Mouse (Mus musculus) heart, embryonic 14.5 days (tissue): ENCODE measurements around the gene Taco1. TPM values are rescaled to one million over a fixed set of nuclear protein-coding genes. Genes with fewer than 3 reads are reported as not detected.

Experiments used
- ATAC-seq: fragments of 200-750 bp; cut with Nextera tagmentation; 2 replicates; pipeline ENCODE4 v1.8.0; 2017; ENCODE audit warnings: low read depth, moderate TSS enrichment; ENCODE audit not compliant: insufficient number of reproducible peaks, insufficient read depth, low FRiP score
- H3K27ac ChIP-seq, 2 experiments: fragments of 200-500 bp in 1 of 2; fragments of 300-500 bp in 1 of 2; sonication (generic) in 1 of 2; replicated peaks in 1 of 2; 2 replicates each; pipeline ENCODE4 v1.5.1; 2012 to 2014; ENCODE audit warnings: low read depth in 2 of 2, low read length in 2 of 2, control low read depth in 1 of 2, mild to moderate bottlenecking in 1 of 2, mixed read lengths in 1 of 2; ENCODE audit not compliant: control insufficient read depth in 1 of 2, insufficient read depth in 1 of 2
- H3K27me3 ChIP-seq: fragments of 300-500 bp; sonication (generic); 2 replicates; pipeline ENCODE4 v1.6.1; 2014; ENCODE audit warnings: mild to moderate bottlenecking, low read length, control low read depth; ENCODE audit not compliant: control insufficient read depth, insufficient read depth
- H3K36me3 ChIP-seq: fragments of 300-500 bp; sonication (generic); 2 replicates; pipeline ENCODE4 v1.6.1; 2014; ENCODE audit warnings: mild to moderate bottlenecking, control low read depth, low read length, mixed read lengths; ENCODE audit not compliant: control insufficient read depth, insufficient read depth
- H3K4me1 ChIP-seq, 2 experiments: fragments of 200-500 bp in 1 of 2; fragments of 300-500 bp in 1 of 2; sonication (generic) in 1 of 2; 2 replicates each; pipeline ENCODE4 v1.6.1; 2012 to 2014; ENCODE audit warnings: low read length in 2 of 2, control low read depth in 1 of 2, mixed read lengths in 1 of 2; ENCODE audit not compliant: control insufficient read depth in 2 of 2, insufficient read depth in 2 of 2
- H3K4me2 ChIP-seq: fragments of 300-500 bp; sonication (generic); 2 replicates; pipeline ENCODE4 v1.6.1; 2014; ENCODE audit warnings: mild to moderate bottlenecking, low read length
- H3K4me3 ChIP-seq, 2 experiments: fragments of 200-500 bp in 1 of 2; fragments of 300-500 bp in 1 of 2; sonication (generic) in 1 of 2; 2 replicates each; pipeline ENCODE4 v1.5.1; 2012 to 2014; ENCODE audit warnings: low read length in 2 of 2, mild to moderate bottlenecking in 2 of 2, control low read depth in 1 of 2, low read depth in 1 of 2, moderate library complexity in 1 of 2; ENCODE audit not compliant: control insufficient read depth in 1 of 2, insufficient read depth in 1 of 2
- H3K9ac ChIP-seq: fragments of 300-500 bp; sonication (generic); 2 replicates; pipeline ENCODE4 v1.6.1; 2014; ENCODE audit warnings: mild to moderate bottlenecking, low read length
- H3K9me3 ChIP-seq: fragments of 300-500 bp; sonication (generic); 2 replicates; pipeline ENCODE4 v1.6.1; 2016; ENCODE audit warnings: low read length, control low read depth; ENCODE audit not compliant: control insufficient read depth
- WGBS: fragments of 180-500 bp; shearing (Covaris S2); extraction: QIAGEN DNeasy Blood & Tissue Kit; methylation state at CpG from one replicate; pipeline ENCODE4 v1.1.7; 2014; 5-methylcytosine and 5-hydroxymethylcytosine counted together
- polyA plus RNA-seq: library from polyadenylated mRNA; unstranded; fragments of >200 nt; fragmentation: Nextera tagmentation; extraction: Ambion mirVana; gene quantifications from 2 replicates; pipeline ENCODE4 v1.2.1, GENCODE M21; 2014

The Taco1 gene
- polyA plus RNA-seq, 1 experiment from 2014 or later = 9.7 TPM

DNA sequence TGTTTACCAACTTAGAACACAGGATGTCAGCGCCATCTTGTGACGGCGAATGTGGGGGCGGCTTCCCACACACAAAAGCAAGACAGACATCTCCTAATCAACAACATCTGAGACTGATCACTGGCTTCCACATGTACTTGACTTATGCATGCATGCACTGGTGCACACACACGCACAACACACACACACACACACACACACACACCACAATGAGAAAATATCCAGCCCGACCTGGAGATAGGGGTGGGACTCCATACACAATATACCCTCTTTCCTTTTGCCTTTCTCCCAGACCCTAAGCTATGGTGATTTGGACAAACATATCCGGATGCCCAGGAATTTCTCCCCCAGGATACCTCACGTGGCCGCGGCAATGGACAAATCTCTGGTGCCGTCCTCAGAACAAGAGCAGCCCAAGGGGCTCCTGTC is 32.4 kb upstream of the Taco1 start:
- WGBS = 40% methylated on average over 11 of the region's 11 CpGs
- ATAC-seq = no peak
- Histone ChIP-seq H3K36me3 (no peaks in the 10 kb centered on the region), H3K4me1 (peaks cover 6 to 15% of the 10 kb centered on the region in 2 experiments; a peak in 3 of 4 replicates), H3K9me3 (no peaks in the 10 kb centered on the region), H3K27me3 (no peaks in the 10 kb centered on the region), H3K27ac (peak overlapping the region; percentile 17 to 59), H3K4me3 (no peak overlapping the region), H3K9ac (peak overlapping the region; percentile 21; the same call in 1 of the 2 replicates), H3K4me2 (peak overlapping the region; percentile 52)

DNA sequence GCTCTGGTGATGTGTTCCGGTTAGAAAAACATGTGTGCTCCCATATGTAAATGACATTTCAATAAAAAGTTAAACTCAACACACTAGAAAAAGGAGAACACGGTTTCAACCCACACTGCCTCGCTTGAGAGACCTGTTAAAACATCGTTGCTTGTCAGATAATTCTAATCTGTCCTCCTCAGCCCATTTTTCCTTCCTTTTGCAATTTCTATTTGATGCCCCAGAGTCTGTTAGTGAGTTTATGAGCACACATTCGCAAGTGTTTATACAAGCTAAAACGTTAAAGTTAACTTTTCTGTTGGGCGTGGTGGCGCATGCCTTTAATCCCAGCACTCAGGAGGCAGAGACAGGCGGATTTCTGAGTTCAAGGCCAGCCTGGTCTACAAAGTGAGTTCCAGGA is 30.9 kb upstream of the Taco1 start:
- Histone ChIP-seq H3K9ac (no peak overlapping the region), H3K4me3 (no peak overlapping the region), H3K27ac (no peak overlapping the region), H3K9me3 (no peaks in the 10 kb centered on the region), H3K36me3 (peaks cover 3% of the 10 kb centered on the region; the same call in 1 of the 2 replicates), H3K4me2 (no peak overlapping the region), H3K4me1 (peaks cover 6 to 16% of the 10 kb centered on the region in 2 experiments; a peak in 3 of 4 replicates), H3K27me3 (no peaks in the 10 kb centered on the region)
- 80% methylated on average over 9 of the region's 9 CpGs for WGBS
- no peak for ATAC-seq

DNA sequence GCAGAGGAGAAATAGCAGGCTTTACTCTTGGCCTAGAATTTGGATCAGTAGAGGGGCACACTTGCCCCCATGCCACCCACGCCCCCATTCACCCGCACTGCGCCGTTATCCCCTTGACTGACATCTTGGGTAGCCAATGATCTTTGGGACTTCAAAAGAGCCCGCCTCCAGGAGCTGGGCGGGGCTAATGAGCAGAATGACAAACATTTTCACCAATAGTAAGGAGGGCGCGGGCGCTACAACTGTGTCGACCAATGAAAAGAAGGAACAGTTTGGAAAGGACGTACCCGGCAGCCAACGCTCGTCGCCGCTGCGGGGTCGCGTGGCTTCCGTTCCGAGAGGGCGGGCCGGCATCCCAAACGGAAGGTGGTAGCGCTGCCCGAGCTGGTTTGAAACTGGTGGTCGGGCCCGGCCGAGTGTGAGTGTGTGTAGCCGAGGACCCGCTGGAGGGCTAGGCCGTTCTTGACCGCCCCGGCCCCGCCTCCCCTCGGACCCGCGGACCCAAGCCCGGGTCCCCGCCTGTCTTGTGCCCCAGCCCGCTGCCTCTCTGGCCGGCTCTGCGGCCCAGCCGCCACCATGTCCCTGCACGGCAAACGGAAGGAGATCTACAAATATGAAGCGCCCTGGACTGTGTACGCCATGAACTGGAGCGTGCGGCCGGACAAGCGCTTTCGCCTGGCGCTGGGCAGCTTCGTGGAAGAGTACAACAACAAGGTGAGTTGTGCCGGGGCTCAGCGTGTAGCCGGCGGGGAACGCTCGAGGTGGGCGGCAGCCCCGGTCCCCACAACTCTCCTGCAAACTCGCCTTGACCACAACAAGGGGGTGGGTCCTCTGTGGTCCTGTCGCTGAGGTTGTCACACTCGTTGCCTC is 29.1 kb upstream of the Taco1 start, which contains the start of gene Dcaf7:
Gene Dcaf7, plus strand, starts transcription at position 325 of the 870 bp plus-strand sequence.
- Histone ChIP-seq H3K9ac (peak within 1 kb of the TSS; percentile 88), H3K4me3 (peak within 1 kb of the TSS; percentile 78 to 90), H3K9me3 (no peaks in the 10 kb centered on the region), H3K4me1 (peaks cover 6 to 16% of the 10 kb centered on the region in 2 experiments; a peak in 3 of 4 replicates), H3K27me3 (no peaks in the 10 kb centered on the region), H3K4me2 (peak within 1 kb of the TSS; percentile 93), H3K36me3 (peaks cover 3% of the 10 kb centered on the region; the same call in 1 of the 2 replicates), H3K27ac (peak within 1 kb of the TSS; percentile 57 to 86)
- ATAC-seq = peak; percentile 99
- under 1% methylated on average over 62 of the region's 66 CpGs for WGBS

DNA sequence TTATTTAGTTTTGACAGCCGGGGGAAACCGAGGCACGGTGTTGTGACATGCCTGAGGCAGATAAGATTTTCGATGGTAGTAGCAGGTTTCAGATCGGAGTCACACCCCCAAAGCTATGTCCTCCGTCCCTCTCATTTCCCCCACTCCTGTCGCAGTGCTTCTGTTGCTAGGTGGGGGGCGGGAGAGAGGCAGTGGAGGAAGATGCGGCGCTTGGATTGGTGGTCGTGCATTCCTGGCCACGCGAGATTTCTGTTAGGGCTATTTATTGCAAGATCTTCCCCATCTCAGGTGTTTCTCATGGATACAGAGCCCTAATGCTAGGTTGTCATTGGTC is 28.5 kb upstream of the Taco1 start:
- Histone ChIP-seq H3K9me3 (no peaks in the 10 kb centered on the region), H3K27me3 (no peaks in the 10 kb centered on the region), H3K4me1 (peaks cover 6 to 16% of the 10 kb centered on the region in 2 experiments; a peak in 3 of 4 replicates), H3K4me3 (peak overlapping the region; percentile 78 to 90), H3K9ac (peak overlapping the region; percentile 88), H3K4me2 (peak overlapping the region; percentile 93), H3K27ac (peak overlapping the region; percentile 57 to 86), H3K36me3 (peaks cover 3% of the 10 kb centered on the region; the same call in 1 of the 2 replicates)
- 0% methylated on average over 13 of the region's 13 CpGs for WGBS
- ATAC-seq = no peak

DNA sequence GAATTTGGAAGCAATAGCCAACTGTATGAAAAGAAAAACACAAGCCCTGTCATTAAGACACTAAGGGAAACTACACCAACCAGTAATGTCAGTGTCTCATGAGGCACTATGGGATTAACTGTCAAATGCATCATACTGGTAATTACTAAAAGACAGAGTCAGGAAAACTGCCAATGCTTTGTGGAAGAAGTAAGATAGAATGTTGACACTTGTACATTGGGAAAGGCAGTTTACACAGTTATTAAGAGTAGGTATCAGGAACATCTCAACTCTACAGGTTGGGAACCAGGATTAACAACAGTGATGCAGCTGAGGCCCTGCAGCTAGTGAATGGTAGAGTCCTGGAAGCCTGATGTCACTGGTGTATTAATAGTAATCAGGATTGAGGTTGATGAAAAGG is 21.5 kb upstream of the Taco1 start:
- Histone ChIP-seq H3K4me3 (no peak overlapping the region), H3K9ac (no peak overlapping the region), H3K4me1 (no peaks in the 10 kb centered on the region; a peak in 1 of 4 replicates), H3K27ac (no peak overlapping the region), H3K27me3 (no peaks in the 10 kb centered on the region), H3K9me3 (no peaks in the 10 kb centered on the region), H3K4me2 (no peak overlapping the region), H3K36me3 (peaks cover 31% of the 10 kb centered on the region)
- no peak for ATAC-seq

DNA sequence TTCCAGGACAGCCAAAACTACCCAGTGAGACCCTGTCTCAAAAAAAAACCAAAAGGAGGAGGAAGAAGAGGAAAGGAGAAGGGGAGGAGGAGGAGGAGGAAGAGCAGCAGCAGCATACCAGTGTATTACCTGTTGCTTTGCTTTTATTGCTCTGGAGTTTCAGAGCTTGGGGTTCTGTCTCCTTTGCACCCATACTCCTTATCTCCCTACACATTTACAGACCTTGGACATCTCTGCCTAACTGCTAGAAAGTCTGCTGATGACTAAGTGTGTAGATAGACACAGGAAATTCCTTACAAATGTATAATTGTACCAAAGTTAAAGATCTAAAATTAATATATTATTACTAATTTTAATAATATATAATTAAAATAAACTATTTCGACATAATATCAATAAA is 20.6 kb upstream of the Taco1 start:
- Histone ChIP-seq H3K36me3 (peaks cover 38% of the 10 kb centered on the region), H3K27me3 (no peaks in the 10 kb centered on the region), H3K4me1 (no peaks in the 10 kb centered on the region; a peak in 1 of 4 replicates), H3K9me3 (no peaks in the 10 kb centered on the region), H3K9ac (no peak overlapping the region), H3K4me3 (no peak overlapping the region), H3K4me2 (no peak overlapping the region), H3K27ac (no peak overlapping the region)
- WGBS = 86% methylated on average over 1 of the region's 1 CpGs
- no peak for ATAC-seq

DNA sequence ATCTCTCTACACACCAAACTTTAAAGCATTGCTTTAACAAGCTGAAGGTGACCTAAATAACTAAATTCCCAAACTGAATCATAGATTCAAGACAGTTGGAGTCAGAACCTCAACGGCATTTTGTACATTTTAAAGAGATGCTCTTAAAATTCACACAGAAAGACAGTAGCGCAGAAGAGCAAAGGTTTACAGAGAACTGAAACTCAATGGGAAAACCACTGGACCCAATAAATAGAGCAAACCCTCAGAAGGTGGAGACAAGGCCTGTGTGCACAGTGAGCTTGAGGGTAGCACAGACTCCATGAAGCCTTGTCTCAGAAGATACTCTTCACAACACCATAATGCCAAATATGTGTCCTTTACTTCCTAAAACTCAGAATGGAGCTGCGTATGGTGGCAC is 20.1 kb upstream of the Taco1 start:
- Histone ChIP-seq H3K27ac (no peak overlapping the region), H3K4me2 (no peak overlapping the region), H3K9ac (no peak overlapping the region), H3K36me3 (peaks cover 42% of the 10 kb centered on the region), H3K4me1 (no peaks in the 10 kb centered on the region; a peak in 1 of 4 replicates), H3K9me3 (no peaks in the 10 kb centered on the region), H3K27me3 (no peaks in the 10 kb centered on the region), H3K4me3 (no peak overlapping the region)
- ATAC-seq = no peak
- WGBS = 91% methylated on average over 3 of the region's 3 CpGs
